Mouse (Mus musculus): ENCODE results near the gene Lrrc29. TPM values are rescaled to one million over a fixed set of nuclear protein-coding genes. Genes with fewer than 3 reads are reported as not detected.

The Lrrc29 gene
- polyA plus RNA-seq, 1 experiment, result 4.6 TPM

- 88% methylated on average over 9 of the region's 9 CpGs for WGBS
- no peak for DNase-seq (ENCODE audit: low read depth, low spot score)
These were observed 12.3 kb downstream of the Lrrc29 start for GRCm38 (mm10) chr8:105313622-105314402.

- no peak for DNase-seq (ENCODE audit: low read depth, low spot score)
- 89% methylated on average over 8 of the region's 8 CpGs for WGBS
These were observed 13.1 kb downstream of the Lrrc29 start for GRCm38 (mm10) chr8:105312891-105313481.

- WGBS, result 82% methylated on average over 1 of the region's 1 CpGs
- DNase-seq (ENCODE audit: low read depth, low spot score), result no peak
These were observed 14.4 kb downstream of the Lrrc29 start for GRCm38 (mm10) chr8:105311718-105312117.

- WGBS, result 85% methylated on average over 8 of the region's 8 CpGs
- no peak for DNase-seq (ENCODE audit: low read depth, low spot score)
These were observed 16.0 kb downstream of the Lrrc29 start for GRCm38 (mm10) chr8:105310118-105310517.

GRCm38 (mm10) chr8:105309142-105309847 lies 16.8 kb downstream of the Lrrc29 start:
- WGBS, result 85% methylated on average over 15 of the region's 15 CpGs
- DNase-seq (ENCODE audit: low read depth, low spot score), result no peak

- 94% methylated on average over 10 of the region's 10 CpGs for WGBS
- no peak for DNase-seq (ENCODE audit: low read depth, low spot score)
These were observed 17.6 kb downstream of the Lrrc29 start for GRCm38 (mm10) chr8:105308428-105308827.

GRCm38 (mm10) chr8:105307670-105308069 lies 18.4 kb downstream of the Lrrc29 start:
- WGBS, result 95% methylated on average over 13 of the region's 13 CpGs
- DNase-seq (ENCODE audit: low read depth, low spot score), result no peak

- WGBS, result 17% methylated on average over 5 of the region's 5 CpGs
- no peak for DNase-seq (ENCODE audit: low read depth, low spot score)
These were observed 19.9 kb downstream of the Lrrc29 start for GRCm38 (mm10) chr8:105306146-105306691.

GRCm38 (mm10) chr8:105305211-105306145 lies 20.6 kb downstream of the Lrrc29 start, which contains the start of gene Elmo3:
Gene Elmo3, plus strand, starts transcription at chr8:105305601.
- whole genome bisulfite sequencing, result 4% methylated on average over 30 of the region's 30 CpGs

GRCm38 (mm10) chr8:105304325-105305210 lies 21.5 kb downstream of the Lrrc29 start:
- DNase-seq (ENCODE audit: low read depth, low spot score), result no peak
- 51% methylated on average over 9 of the region's 9 CpGs for WGBS

More at GRCm38 (mm10) chr8:105305211-105306145, 20.6 kb downstream of the Lrrc29 start, which contains the start of gene Elmo3:
- DNase-seq (ENCODE audit: low read depth, low spot score), result peak; percentile 76

- no peak for DNase-seq (ENCODE audit: low read depth, low spot score)
- WGBS, result 78% methylated on average over 9 of the region's 9 CpGs
These were observed 22.2 kb downstream of the Lrrc29 start for GRCm38 (mm10) chr8:105303874-105304273.

GRCm38 (mm10) chr8:105303396-105303795 lies 22.7 kb downstream of the Lrrc29 start:
- 78% methylated on average over 8 of the region's 8 CpGs for WGBS

GRCm38 (mm10) chr8:105299962-105300361 lies 26.1 kb downstream of the Lrrc29 start:
- DNase-seq (ENCODE audit: low read depth, low spot score), result no peak
- 79% methylated on average over 8 of the region's 8 CpGs for whole genome bisulfite sequencing

More at GRCm38 (mm10) chr8:105303396-105303795, 22.7 kb downstream of the Lrrc29 start:
- no peak for DNase-seq (ENCODE audit: low read depth, low spot score)

- no peak for DNase-seq (ENCODE audit: low read depth, low spot score)
These were observed 27.5 kb downstream of the Lrrc29 start for GRCm38 (mm10) chr8:105298351-105299252.

GRCm38 (mm10) chr8:105297511-105298192 lies 28.4 kb downstream of the Lrrc29 start, which contains the start of gene E2f4:
Gene E2f4, plus strand, starts transcription at chr8:105297663.
- peak; percentile 82 for DNase-seq (ENCODE audit: low read depth, low spot score)
- WGBS, result 1% methylated on average over 58 of the region's 58 CpGs

More at GRCm38 (mm10) chr8:105298351-105299252, 27.5 kb downstream of the Lrrc29 start:
- WGBS, result 32% methylated on average over 18 of the region's 18 CpGs

- 63% methylated on average over 11 of the region's 11 CpGs for WGBS
- DNase-seq (ENCODE audit: low read depth, low spot score), result no peak
These were observed 30.0 kb downstream of the Lrrc29 start, which contains the start of gene Exoc3l for GRCm38 (mm10) chr8:105295895-105296573. Gene Exoc3l, minus strand, starts transcription at chr8:105296101.

All from large intestine, adult 2 months (tissue).